Mouse (Mus musculus) embryonic facial prominence, embryonic 14.5 days (tissue): Measurements from ENCODE around the gene Tecpr1. TPM values are rescaled to one million over a fixed set of nuclear protein-coding genes. Genes with fewer than 3 reads are reported as not detected.

Experiments used
- ATAC-seq: fragments of 200-750 bp; cut with Nextera tagmentation; 2 replicates; pipeline ENCODE4 v1.8.0; 2017; ENCODE audit warnings: low read depth, moderate number of reproducible peaks, moderate TSS enrichment
- DNase-seq: peaks from one replicate; pipeline ENCODE4 v3.0.0-alpha.2; 2015; ENCODE audit warnings: low spot score
- H3K27ac ChIP-seq: fragments of 300-500 bp; sonication (generic); replicated peaks from 2 replicates; pipeline ENCODE4 v1.5.1; 2014; ENCODE audit warnings: low read depth, mild to moderate bottlenecking, low read length, moderate library complexity
- H3K27me3 ChIP-seq: fragments of 300-500 bp; sonication (generic); replicated peaks from 2 replicates; pipeline ENCODE4 v1.6.1; 2014; ENCODE audit warnings: low read length; ENCODE audit not compliant: control insufficient read depth, insufficient read depth
- H3K36me3 ChIP-seq: fragments of 300-500 bp; sonication (generic); 2 replicates; pipeline ENCODE4 v1.6.1; 2014; ENCODE audit warnings: low read length, mixed read lengths; ENCODE audit not compliant: control insufficient read depth, insufficient read depth
- H3K4me1 ChIP-seq: fragments of 300-500 bp; sonication (generic); 2 replicates; pipeline ENCODE4 v1.6.1; 2014; ENCODE audit warnings: antibody characterized with exemption, low read length; ENCODE audit not compliant: control insufficient read depth, insufficient read depth
- H3K4me2 ChIP-seq: fragments of 300-500 bp; sonication (generic); 2 replicates; pipeline ENCODE4 v1.6.1; 2014; ENCODE audit warnings: low read depth, mild to moderate bottlenecking, low read length, moderate library complexity, mixed read lengths
- H3K4me3 ChIP-seq: fragments of 300-500 bp; sonication (generic); 2 replicates; pipeline ENCODE4 v1.5.1; 2014; ENCODE audit warnings: low read depth, mild to moderate bottlenecking, low read length
- H3K9ac ChIP-seq: fragments of 300-500 bp; sonication (generic); 2 replicates; pipeline ENCODE4 v1.6.1; 2014; ENCODE audit warnings: low read depth, mild to moderate bottlenecking, low read length, moderate library complexity, mixed read lengths
- H3K9me3 ChIP-seq: fragments of 300-500 bp; sonication (generic); 2 replicates; pipeline ENCODE4 v1.6.1; 2016; ENCODE audit warnings: low read length; ENCODE audit not compliant: control insufficient read depth
- WGBS: fragments of 180-500 bp; shearing (Covaris S2); extraction: QIAGEN DNeasy Blood & Tissue Kit; methylation state at CpG from one replicate; pipeline ENCODE4 v1.1.7; 2014; 5-methylcytosine and 5-hydroxymethylcytosine counted together
- polyA plus RNA-seq: library from polyadenylated mRNA; unstranded; fragments of >200 nt; fragmentation: Nextera tagmentation; extraction: Ambion mirVana; gene quantifications from 2 replicates; pipeline ENCODE4 v1.2.1, GENCODE M21; 2014

The Tecpr1 gene
- polyA plus RNA-seq, 1 experiment from 2014 or later, result 19.3 TPM

DNA sequence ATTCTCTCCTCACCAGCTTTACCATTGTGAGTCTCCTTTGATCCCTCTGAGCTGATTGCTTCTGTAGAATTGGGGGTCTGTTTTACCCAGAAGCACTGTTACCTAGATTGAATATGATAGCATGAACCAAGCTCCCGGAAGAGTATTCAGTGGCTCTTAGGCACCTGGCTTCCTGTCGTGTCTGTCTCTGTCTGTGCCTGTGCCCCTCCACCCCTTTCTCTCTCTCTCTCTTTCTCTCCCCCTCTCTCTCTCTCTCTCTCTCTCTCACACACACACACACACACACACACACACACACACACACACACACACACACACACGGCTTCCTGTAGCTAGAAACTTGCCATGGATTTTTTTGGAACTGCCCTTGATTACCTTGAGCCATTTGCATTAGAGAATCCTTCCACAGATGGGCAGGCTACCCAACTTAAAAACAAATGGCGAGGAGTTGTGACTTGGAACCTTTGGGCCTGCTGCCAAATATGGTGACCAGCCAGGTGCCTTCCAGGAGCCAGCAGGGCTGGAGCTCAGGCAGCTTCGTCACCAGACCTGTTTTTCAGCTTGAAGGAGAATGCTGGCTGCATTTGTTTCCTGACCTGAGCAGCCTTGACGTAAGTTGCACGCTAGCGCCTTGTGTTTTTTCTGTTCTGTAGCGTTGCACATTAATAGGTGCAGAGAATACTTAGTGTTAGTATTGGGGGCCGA lies 60.5 kb downstream of the Tecpr1 start:
- peak; percentile 75 for DNase-seq
- peaks cover 23% of the 10 kb centered on the region; the same call in 1 of the 2 replicates for H3K36me3 ChIP-seq
- no peak overlapping the region for H3K9ac ChIP-seq
- H3K27ac ChIP-seq, result peak overlapping the region; percentile 52
- H3K4me3 ChIP-seq, result no peak overlapping the region
- no peaks in the 10 kb centered on the region; the same call in none of the 2 replicates for H3K4me1 ChIP-seq
- WGBS, result 65% methylated on average over 10 of the region's 10 CpGs
- H3K9me3 ChIP-seq, result no peaks in the 10 kb centered on the region
- no peaks in the 10 kb centered on the region for H3K27me3 ChIP-seq
- ATAC-seq, result peak; percentile 44; the same call in 1 of the 2 replicates
- H3K4me2 ChIP-seq, result no peak overlapping the region

DNA sequence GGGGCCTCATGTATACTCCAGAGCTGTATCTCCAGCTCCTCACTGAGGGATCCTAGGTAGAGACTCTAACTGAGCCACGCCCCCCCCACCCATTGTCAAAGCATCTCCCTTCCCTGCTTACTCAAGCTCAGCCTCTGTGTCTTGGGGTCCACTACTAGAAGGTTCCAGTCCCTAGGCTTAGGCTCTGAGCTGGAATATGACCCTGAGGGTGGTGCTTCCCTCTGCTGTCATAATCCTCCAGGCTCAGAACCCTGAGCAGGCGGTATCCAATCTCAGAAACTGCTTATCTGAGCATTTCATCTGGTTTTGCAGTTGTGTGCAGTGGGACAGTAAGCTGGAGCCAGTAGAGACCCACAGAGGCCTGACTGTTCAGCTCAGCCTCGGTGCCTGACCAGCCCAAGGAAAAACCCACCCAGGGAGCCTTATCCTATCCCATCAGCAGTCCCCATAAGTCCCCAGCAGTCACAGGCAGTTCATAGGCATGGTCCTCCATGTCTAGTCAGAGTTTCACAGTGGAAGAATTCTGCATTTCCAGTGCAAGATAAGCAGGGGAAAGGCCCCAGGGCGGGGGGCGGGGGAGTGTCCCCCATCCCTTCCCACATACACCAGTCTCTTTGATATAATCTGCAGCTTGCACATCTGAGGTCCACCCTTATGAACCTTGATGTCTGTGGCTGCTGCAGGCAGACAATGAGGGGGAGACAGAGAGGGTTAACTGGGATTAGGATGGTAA lies 61.2 kb downstream of the Tecpr1 start:
- peak overlapping the region; percentile 52; the same call in 1 of the 2 replicates for H3K27ac ChIP-seq
- no peak for DNase-seq
- no peaks in the 10 kb centered on the region; the same call in none of the 2 replicates for H3K4me1 ChIP-seq
- no peak for ATAC-seq
- no peak overlapping the region for H3K9ac ChIP-seq
- no peaks in the 10 kb centered on the region for H3K9me3 ChIP-seq
- peaks cover 26% of the 10 kb centered on the region for H3K36me3 ChIP-seq
- H3K27me3 ChIP-seq, result no peaks in the 10 kb centered on the region
- no peak overlapping the region for H3K4me3 ChIP-seq
- no peak overlapping the region for H3K4me2 ChIP-seq
- 80% methylated on average over 5 of the region's 5 CpGs for WGBS

DNA sequence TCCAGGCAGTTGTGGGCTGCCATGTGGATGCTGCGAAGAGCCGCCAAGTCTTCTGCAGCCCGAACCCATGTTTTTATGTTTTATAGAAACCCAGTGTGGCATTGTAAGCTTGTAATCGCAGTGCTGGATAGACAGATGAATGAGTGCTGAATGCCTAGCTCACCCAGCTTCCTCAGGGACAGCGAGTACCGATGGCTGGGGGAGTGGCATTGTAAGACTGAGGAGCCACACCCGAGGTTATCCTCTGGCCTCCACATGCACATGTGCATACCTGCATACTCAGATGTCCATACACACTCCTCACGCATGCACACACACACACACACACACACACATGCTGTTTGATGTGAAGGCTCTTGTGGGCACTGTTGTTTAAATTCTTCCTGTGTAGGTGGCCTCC lies 64.3 kb downstream of the Tecpr1 start:
- no peaks in the 10 kb centered on the region for H3K27me3 ChIP-seq
- no peaks in the 10 kb centered on the region for H3K9me3 ChIP-seq
- H3K4me2 ChIP-seq, result no peak overlapping the region
- WGBS, result 86% methylated on average over 7 of the region's 8 CpGs
- H3K9ac ChIP-seq, result peak overlapping the region; percentile 9; the same call in 1 of the 2 replicates
- no peak overlapping the region for H3K4me3 ChIP-seq
- peaks cover 16% of the 10 kb centered on the region for H3K36me3 ChIP-seq
- no peaks in the 10 kb centered on the region; the same call in none of the 2 replicates for H3K4me1 ChIP-seq
- DNase-seq, result no peak
- peak overlapping the region; percentile 45 for H3K27ac ChIP-seq
- no peak for ATAC-seq

DNA sequence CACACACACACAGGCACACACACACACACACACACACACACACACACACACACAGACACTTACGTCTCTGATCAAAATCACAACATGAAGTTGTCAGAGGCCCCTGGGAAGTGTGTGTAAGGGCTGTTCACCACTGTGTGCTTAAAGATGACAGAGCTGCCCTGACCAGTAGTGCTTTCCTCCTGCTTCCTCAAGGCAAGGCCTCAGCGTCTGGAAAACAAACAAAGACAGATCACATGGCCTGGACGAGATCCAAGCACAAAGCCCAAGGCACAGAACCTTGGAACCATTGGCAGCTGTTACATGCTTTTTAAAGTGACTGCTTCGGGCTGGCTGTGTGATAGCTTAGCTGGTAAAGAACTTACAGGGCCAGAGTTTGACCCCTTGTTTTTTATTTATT lies 64.8 kb downstream of the Tecpr1 start:
- Histone ChIP-seq H3K9me3 (no peaks in the 10 kb centered on the region), H3K9ac (peak overlapping the region; percentile 9; the same call in 1 of the 2 replicates), H3K36me3 (peaks cover 16% of the 10 kb centered on the region), H3K27me3 (no peaks in the 10 kb centered on the region), H3K4me3 (no peak overlapping the region), H3K27ac (peak overlapping the region; percentile 45), H3K4me2 (no peak overlapping the region), H3K4me1 (no peaks in the 10 kb centered on the region; the same call in 1 of the 2 replicates)
- 20% methylated on average over 4 of the region's 4 CpGs for WGBS
- ATAC-seq (peak; percentile 84), DNase-seq (peak; percentile 91)

DNA sequence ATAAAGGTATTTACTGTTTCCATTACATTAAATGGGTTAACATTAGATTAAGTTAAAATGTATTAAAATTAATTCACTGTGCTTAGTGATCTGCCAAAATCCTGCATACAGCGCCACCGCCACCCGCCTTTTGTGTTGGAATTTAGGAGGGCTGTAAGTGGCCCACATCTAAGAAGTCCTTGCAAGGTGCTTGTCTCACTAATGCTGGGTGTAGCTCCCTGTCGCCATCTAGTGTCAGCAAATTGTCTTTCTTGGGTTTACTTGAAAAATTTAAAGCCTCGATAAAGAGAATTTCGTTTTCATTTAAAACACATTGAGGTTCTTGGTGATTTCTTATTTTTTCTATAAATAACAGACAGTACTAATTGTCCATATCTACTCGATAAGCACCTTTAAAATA lies 68.9 kb downstream of the Tecpr1 start:
- ATAC-seq, result no peak
- Histone ChIP-seq H3K4me1 (no peaks in the 10 kb centered on the region; the same call in 1 of the 2 replicates), H3K4me3 (no peak overlapping the region), H3K36me3 (peaks cover 25% of the 10 kb centered on the region), H3K27me3 (no peaks in the 10 kb centered on the region), H3K4me2 (no peak overlapping the region), H3K9ac (no peak overlapping the region), H3K27ac (no peak overlapping the region), H3K9me3 (no peaks in the 10 kb centered on the region)
- 35% methylated on average over 7 of the region's 7 CpGs for WGBS
- peak; percentile 81 for DNase-seq

DNA sequence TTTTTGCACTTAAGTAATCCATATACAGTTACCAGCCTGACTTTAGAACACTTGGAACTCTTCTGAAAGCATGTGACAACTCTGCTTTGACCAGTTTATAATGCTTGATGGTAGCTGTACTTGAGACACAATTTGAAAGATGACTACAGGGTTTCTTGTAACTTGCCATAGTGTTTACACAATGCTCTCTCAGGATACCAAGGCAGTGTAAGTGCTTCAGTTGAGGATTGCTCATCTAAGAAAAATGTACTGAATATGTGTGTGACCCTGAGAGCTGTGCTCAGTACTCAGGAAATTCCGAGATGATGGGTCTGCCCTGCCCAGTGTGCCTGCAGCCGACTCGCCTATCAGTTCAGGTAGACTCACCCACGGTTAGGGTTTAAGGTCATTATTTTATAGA lies 72.1 kb downstream of the Tecpr1 start:
- DNase-seq, result no peak
- no peak overlapping the region for H3K4me3 ChIP-seq
- no peak for ATAC-seq
- no peak overlapping the region for H3K27ac ChIP-seq
- peaks cover 32% of the 10 kb centered on the region for H3K36me3 ChIP-seq
- WGBS, result 82% methylated on average over 4 of the region's 4 CpGs
- no peak overlapping the region for H3K4me2 ChIP-seq
- H3K4me1 ChIP-seq, result no peaks in the 10 kb centered on the region
- H3K9ac ChIP-seq, result no peak overlapping the region
- H3K27me3 ChIP-seq, result no peaks in the 10 kb centered on the region
- H3K9me3 ChIP-seq, result no peaks in the 10 kb centered on the region

DNA sequence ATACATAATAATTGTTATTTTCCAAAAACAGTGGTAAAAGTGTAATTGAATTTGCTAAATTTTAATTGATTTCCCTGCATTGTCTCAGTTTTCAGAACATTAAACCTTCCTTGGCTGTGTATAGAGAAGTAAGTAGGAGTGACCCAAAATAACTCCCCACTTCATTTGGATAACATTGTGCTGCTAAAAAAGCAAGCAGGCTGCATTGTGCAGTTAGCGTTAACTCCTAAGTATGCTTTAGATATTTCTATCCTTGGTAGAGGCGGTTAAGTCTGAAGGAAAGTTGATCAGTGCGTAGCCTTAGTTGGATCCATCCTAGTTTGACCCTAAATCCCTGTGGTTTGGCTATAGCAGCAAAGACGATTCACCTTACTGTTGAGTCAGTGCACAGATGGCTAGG lies 73.9 kb downstream of the Tecpr1 start:
- no peaks in the 10 kb centered on the region for H3K4me1 ChIP-seq
- peaks cover 32% of the 10 kb centered on the region for H3K36me3 ChIP-seq
- H3K4me3 ChIP-seq, result no peak overlapping the region
- no peak overlapping the region for H3K27ac ChIP-seq
- H3K27me3 ChIP-seq, result no peaks in the 10 kb centered on the region
- WGBS, result 93% methylated on average over 4 of the region's 4 CpGs
- DNase-seq (no peak), ATAC-seq (no peak)
- H3K9ac ChIP-seq, result no peak overlapping the region
- H3K9me3 ChIP-seq, result no peaks in the 10 kb centered on the region
- H3K4me2 ChIP-seq, result no peak overlapping the region

DNA sequence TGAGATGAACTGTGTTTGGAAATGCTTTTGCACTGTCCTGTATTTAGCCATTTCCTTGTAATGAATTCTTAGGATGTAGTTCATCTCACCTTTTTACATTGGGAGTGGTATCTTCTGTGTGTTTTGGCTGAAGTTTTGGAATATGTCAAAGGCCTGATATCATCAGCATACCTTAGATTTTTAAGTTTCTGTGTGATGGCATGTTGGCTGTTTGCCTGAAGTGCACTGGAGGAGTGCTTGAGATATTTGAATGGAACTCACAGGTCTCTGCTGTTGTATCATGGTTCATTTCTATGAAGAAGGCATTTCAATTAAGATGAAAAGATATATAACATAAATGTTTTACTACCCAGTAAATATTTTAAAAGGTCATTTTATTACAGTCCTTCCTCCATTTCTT lies 76.5 kb downstream of the Tecpr1 start:
- Histone ChIP-seq H3K36me3 (peaks cover 29% of the 10 kb centered on the region), H3K9me3 (no peaks in the 10 kb centered on the region)
- no peak for ATAC-seq

More for the DNA sequence above, 76.5 kb downstream of the Tecpr1 start:
- Histone ChIP-seq H3K27me3 (no peaks in the 10 kb centered on the region), H3K27ac (no peak overlapping the region), H3K4me2 (no peak overlapping the region), H3K9ac (no peak overlapping the region), H3K4me3 (no peak overlapping the region), H3K4me1 (no peaks in the 10 kb centered on the region)
- DNase-seq, result no peak
